Mouse (Mus musculus) ES-CJ7 (cell line): ENCODE measurements around the gene Btbd35f10.
"Not testable (repeated sequence)": the region's sequence is repeated elsewhere in the genome, so short reads cannot be mapped to it uniquely, and the experiment has no call there.

ENCODE experiments used
- DNase-seq: peaks from one replicate; pipeline ENCODE4 v3.0.0; 2011; ENCODE audit warnings: low read depth, low spot score

Gene Btbd35f10

GRCm38 (mm10) chrX:3752785-3753184 is at the start of gene Btbd35f10:
Btbd35f10 (minus strand) TSS chrX:3752885.
- DNase-seq: not testable (repeated sequence)
